Mouse (Mus musculus): ENCODE results near the gene Glud1.

DNA sequence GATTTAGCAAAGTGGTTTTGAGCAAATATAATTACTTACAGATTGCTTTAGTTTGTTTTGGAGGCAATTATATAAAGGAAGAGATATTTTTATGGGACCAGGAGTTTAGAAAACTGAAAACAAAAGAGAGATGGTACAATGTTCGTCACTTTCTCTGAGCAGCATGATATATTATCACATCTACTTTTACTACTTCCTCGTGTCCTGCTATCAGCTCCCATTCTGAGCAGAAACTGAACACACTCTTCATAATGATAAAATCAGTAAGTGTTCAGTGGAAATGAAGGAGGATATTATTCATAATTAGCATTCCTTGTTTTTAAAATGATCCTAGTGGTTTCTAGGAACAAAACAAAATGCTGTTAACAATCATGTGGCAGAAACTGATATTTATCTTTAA is 22.1 kb upstream of the Glud1 start:
- TF ChIP-seq EP300 (IDR thresholded peaks at IDR 0.05; ENCODE audit: low read depth) = no peak
- TF ChIP-seq CTCF (IDR thresholded peaks at IDR 0.05; ENCODE audit: low read depth) = no peak
